In genomic region chr13:117284036-117284435, GRCm38 (mm10) we compare ENCODE assay signal across 14 mouse cellular contexts.
A peak's percentile ranks its signal among the peaks of the same experiment; 100 is the strongest.
DNase-seq lines count a peak whose midpoint lies in the region; ATAC-seq and TF ChIP-seq lines count a peak whose summit lies in the region.
"Had no signal": no experiment of that assay in that cellular context is flagged by ENCODE, and none has a peak within 500 bp of the region (broad histone marks: within the 10 kb centered on the region; RNA-seq: fewer than 3 reads in every experiment).

No protein-coding gene starts in this region.

- peak; percentile 94 for DNase-seq in heart, adult 11 months
- no peak for DNase-seq in heart, postnatal 25 days (ENCODE audit: low spot score)
- peak; percentile 79 for DNase-seq in thymus, adult 2 months
- DNase-seq in c-Kit-positive CD71-positive TER-119-positive erythroid progenitor cells, embryonic 14.5 days (ENCODE audit: low spot score) = no peak
- DNase-seq in kidney, postnatal 4 days = no peak
- DNase-seq in ovary, postnatal 14 days (ENCODE audit: low spot score) = no peak
- DNase-seq: layer of hippocampus, adult 9-11 months had no signal

- H3K27me3 ChIP-seq in thymus, adult 2 months (ENCODE audit: control insufficient read depth, insufficient read depth, low read length) = no peaks in the 10 kb centered on the region
- H3K27me3 ChIP-seq: intestine, embryonic 15.5 days; limb, embryonic 13.5 days had no signal

- ATAC-seq in activated CD4-positive, CD25-positive, alpha-beta regulatory T cell, adult 4 months = peak; percentile 95
- peak; percentile 97 for ATAC-seq in megakaryocyte progenitor cell, adult 5-6 weeks (replicated peaks; ENCODE audit: poor library complexity)
- ATAC-seq: intestine, embryonic 15.5 days; midbrain, embryonic 16.5 days had no signal

- TF ChIP-seq CTCF in thymus, adult 2 months (IDR thresholded peaks at IDR 0.05; ENCODE audit: borderline replicate concordance, control insufficient read depth, extremely low read depth, insufficient read depth, low read length, poor library complexity) = no peak

- 2% methylated on average over 4 of the region's 4 CpGs for WGBS in thymus, adult 2 months

- H3K4me3 ChIP-seq in thymus, adult 2 months (ENCODE audit: control insufficient read depth, insufficient read depth, low read length) = no peak overlapping the region
- H3K4me3 ChIP-seq: forebrain, embryonic 10.5 days; heart, embryonic 10.5 days; intestine, embryonic 15.5 days; limb, embryonic 13.5 days had no signal

- H3K4me1 ChIP-seq in thymus, adult 2 months (replicated peaks; ENCODE audit: control insufficient read depth, insufficient read depth, low read length) = 0 out of 2 replicates have a peak, but pooled peaks cover 2% of the 10 kb centered on the region
- H3K4me1 ChIP-seq: heart, embryonic 10.5 days; intestine, embryonic 15.5 days; limb, embryonic 13.5 days had no signal

- H3K36me3 ChIP-seq in thymus, adult 2 months (ENCODE audit: control insufficient read depth, insufficient read depth, low read length) = no peaks in the 10 kb centered on the region
- H3K36me3 ChIP-seq: forebrain, embryonic 10.5 days; heart, embryonic 10.5 days; intestine, embryonic 15.5 days; limb, embryonic 13.5 days had no signal

- H3K27ac ChIP-seq in thymus, adult 2 months (ENCODE audit: control insufficient read depth, insufficient read depth, low read length) = no peak overlapping the region
- H3K27ac ChIP-seq: forebrain, embryonic 10.5 days; heart, embryonic 10.5 days; intestine, embryonic 15.5 days; limb, embryonic 13.5 days had no signal

- no peak for TF ChIP-seq POLR2A in thymus, adult 2 months (IDR thresholded peaks at IDR 0.05; ENCODE audit: control insufficient read depth, extremely low read depth, insufficient read depth, low read length, poor library complexity)

- intact Hi-C loops in heart, postnatal 25 days (cut with DNase I) = no loop called here

Comparison
In these comparisons a context has a peak if more than half of its experiments do, and no peak if none do; other contexts are left out.
1. DNase-seq: peak in heart, adult 11 months (single experiment) and thymus, adult 2 months (single experiment); none in heart, postnatal 25 days (single experiment), c-Kit-positive CD71-positive TER-119-positive erythroid progenitor cells, embryonic 14.5 days (single experiment), kidney, postnatal 4 days (0 of 2) and ovary, postnatal 14 days (single experiment).